Mouse (Mus musculus) left cerebral cortex, adult 9 months (tissue): ENCODE data around the gene Pigu.

Experiments
- DNase-seq, 2 experiments: peaks; one replicate each; pipeline ENCODE4 v3.0.0; 2022; ENCODE audit warnings: low spot score in 2 of 2

Pigu gene

DNA sequence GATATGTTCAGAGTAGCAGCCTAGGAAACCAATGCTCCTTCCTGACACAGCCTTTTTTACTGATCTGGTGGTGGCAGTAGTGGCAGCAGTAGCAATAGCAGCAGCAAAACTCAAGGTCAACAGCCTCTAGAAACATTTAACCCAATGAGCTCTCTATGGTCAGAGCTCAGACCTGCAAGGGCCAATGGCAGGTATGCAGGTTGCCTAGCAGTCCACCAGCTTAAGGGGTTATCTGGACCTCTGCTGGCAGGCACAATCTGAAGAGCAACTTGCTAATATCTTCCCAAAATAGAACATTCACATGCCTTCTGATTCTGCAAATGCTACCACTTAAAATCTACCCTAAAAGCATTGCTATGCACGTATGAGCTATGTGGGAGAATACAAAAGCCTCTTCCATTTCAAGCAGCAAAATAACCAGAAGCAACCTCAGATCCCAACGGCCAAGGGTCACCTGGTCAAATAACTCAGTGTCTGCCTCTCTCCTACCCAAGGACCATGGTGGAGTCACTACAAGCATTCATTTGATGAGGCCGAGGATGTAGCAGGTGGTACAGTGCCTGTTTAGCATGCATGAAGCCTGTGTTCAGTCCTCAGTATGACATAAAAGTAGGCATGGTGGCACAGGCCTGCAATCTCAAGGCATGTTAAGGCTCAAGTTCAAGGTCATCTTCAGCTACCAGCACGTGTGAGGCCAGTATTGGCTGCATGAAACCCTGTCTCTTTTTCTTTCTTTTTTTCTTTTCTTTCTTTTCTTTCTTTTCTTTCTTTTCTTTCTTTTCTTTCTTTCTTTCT lies 69.6 kb downstream of the Pigu start:
- DNase-seq: no peak

DNA sequence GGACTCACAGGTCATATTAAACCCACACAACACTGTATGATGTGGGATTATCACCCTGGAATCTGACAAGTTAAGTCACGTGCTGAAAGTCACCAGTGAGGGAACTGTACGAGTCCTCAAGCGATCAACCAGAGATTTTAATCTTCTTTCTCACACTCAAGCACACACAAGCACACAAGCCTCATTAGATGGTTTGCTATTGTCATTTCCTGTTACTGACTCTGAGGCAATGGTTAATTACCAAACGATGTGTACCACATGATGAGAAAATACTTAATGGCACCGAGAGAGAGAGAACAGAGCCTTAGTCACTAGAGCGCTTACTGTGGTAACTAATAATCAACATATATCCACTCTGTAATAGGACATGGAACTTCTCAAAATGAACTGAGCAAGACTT lies 71.5 kb downstream of the Pigu start:
- no peak for DNase-seq

DNA sequence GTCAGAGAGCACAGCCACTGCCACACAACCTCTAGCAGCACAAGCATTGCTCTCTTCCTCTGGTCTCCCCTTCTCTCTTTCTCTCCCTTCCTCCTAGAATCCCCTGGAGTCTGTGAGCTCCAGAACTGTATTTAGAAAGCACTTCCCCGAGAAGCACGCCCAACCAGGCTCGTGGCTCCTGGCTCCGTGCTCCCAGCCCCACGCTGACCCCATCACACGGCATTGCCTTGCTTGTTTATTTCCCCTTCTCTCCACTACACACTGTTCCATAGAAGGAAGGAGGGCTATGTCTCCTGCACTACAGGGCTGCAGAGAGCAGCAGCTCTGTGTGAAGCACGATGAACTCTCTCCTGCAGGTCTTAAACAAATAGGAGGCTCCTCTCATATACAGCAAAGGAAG lies 72.6 kb downstream of the Pigu start:
- no peak for DNase-seq

DNA sequence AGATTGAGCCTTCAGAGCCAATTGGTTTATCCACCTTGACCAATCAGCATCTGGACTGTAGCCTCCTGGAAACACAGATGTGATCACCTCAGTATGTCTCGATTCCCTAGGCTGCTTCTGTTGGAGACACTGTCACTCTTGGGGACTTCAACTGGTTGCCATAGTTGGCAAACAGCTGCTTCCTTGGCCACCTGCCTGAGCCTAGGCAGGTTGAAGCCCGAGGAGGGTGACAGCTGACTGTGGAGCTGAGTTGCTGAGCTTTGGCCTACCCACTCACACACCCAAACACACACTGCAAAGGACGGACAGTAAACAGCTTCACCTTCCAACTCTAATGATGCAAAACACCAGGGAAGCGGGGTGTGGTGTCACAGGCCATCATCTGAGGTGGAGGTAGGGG lies 73.4 kb downstream of the Pigu start:
- DNase-seq: no peak

DNA sequence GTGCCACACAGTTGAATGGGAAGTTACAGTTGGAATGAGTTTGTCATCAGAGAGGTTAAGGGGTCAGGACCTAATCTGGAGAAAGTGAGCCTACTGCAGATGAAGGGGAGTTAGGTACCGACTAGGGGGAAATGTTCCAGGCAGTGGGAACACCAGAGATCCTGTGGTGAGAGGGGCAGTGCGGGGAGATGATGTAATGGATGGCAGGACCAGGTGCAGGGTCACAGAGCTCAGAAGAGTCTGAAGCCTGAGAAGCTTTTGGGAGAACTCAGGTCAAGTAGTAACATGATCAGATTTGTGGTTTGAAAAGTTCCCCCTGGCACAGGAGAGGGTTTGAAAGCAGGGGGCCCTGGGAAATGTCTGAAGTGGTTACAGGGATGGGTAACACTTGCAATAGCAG lies 77.1 kb downstream of the Pigu start:
- no peak for DNase-seq

DNA sequence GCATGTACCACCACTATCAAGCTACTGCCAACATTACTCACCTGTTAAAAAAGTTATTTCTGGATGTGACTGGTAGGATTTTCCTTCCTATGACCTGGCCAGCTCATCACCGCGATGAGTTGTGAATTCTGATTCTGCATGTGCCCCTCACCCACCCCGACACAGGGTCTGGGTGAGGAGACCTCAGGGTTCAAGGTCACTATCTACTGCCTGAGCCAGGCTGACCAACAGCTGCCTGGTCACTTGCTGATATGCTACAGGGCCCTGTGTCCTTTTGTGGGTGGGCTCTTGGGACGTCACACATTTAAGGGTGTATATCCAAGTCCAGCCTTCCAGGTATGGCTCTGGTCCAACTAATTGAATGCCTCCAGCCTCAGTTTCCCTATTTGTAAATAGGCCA lies 78.1 kb downstream of the Pigu start:
- DNase-seq: no peak

DNA sequence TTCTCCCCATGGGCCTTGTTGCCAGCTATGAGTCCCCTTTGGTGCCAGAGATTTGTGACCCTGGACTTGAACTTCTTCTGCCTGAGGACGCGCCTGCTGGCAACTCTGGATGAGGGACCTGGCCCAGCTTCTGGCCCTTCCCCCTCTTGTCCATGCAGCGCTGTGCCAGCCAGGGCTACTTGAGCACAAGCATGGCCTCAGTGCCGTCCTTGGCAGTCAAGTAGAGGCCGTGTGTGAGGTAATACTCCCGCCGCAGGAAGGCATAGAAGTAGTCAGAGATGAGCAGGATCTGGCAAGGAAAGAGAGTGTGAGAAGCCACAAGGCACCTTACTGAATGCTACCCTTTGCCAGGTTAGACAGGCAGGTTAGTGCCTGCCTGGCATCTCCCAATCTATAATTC lies 78.9 kb downstream of the Pigu start:
- DNase-seq: no peak

DNA sequence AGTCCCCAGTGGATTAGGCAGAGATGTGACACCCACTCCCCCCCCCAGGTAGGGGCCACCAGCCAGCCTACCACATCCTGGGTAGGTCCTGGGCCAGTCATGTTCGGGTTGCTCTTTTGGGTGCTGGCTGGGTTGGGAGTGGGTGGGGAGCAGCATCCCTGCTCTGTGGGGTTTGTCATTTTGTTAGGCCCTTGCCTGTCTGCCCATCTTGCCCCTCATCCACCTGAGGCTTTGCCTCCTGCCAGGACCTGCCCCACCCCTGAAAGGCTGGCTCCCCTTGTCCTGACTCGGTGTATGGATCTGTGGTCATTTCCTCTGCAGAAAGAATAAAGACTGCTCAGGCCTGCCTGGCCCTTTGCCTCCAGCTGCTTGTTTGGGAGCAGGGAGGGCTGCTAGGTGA lies 79.5 kb downstream of the Pigu start:
- DNase-seq: no peak

DNA sequence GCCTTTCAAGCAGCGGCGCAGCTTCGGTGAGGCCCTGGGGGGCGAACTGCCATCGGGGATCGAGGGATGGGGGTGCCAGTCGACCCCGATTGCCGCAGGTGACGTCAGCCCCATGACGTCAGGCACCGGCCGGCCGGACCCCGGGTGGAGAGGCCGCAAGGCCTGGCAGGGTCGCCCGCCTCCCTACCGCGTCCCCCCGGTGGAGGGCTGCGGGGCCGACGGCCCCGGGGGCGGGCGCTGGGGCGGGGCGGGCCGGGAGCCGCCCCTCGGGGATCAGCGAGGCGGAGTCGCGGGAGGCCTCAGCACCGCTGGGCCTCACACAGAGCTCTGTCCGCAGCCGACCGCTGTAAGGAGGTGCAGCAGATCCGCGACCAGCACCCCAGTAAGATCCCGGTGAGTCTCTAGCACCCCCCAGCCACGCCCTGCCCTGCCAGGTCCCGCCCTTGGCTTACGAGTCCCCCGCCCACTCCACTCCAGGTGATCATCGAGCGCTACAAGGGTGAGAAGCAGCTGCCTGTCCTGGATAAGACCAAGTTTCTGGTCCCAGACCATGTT lies 80.5 kb downstream of the Pigu start:
- peak; percentile 52 to 57 for DNase-seq

DNA sequence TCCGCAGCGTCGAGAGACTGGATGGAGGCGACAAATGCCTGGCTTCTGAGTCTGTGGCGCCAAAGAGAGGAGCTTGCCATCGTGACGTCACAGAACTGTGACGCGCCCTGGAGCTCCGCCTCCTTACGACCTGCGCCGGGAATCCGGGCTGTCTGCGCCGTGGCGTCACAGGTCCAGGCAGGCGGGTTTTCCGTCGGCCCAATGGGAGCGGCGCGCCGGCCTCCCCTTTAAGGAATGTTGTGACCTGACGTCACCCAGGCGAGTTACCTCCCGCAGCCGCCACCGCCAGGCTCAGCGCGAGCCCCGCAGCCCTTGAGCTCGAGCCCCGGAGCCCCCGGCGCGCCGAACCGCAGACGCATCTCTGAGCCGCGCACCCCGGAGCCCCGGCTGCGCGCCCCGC lies 81.0 kb downstream of the Pigu start, which contains the start of gene Map1lc3a:
TSS of gene Map1lc3a (plus strand) at position 103 of the 400 bp plus-strand sequence.
- peak; percentile 93 to 99 for DNase-seq

DNA sequence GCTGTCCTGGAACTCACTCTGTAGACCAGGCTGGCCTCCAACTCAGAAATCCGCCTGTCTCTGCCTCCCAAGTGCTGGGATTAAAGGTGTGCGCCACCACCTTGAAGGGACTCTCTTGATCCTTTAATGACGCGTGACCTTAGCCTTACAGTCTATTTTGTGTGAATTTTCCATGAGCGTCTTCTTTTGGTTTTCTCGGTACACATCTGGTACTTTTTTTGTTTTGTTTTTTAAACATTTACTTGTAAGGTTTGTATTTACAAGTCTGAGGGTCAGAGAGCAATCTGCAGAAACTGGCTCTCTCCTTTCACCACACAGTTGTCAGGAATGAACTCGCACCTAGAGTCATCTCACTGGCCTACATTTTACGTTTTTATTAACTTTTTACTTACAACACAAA lies 83.6 kb downstream of the Pigu start:
- no peak for DNase-seq

DNA sequence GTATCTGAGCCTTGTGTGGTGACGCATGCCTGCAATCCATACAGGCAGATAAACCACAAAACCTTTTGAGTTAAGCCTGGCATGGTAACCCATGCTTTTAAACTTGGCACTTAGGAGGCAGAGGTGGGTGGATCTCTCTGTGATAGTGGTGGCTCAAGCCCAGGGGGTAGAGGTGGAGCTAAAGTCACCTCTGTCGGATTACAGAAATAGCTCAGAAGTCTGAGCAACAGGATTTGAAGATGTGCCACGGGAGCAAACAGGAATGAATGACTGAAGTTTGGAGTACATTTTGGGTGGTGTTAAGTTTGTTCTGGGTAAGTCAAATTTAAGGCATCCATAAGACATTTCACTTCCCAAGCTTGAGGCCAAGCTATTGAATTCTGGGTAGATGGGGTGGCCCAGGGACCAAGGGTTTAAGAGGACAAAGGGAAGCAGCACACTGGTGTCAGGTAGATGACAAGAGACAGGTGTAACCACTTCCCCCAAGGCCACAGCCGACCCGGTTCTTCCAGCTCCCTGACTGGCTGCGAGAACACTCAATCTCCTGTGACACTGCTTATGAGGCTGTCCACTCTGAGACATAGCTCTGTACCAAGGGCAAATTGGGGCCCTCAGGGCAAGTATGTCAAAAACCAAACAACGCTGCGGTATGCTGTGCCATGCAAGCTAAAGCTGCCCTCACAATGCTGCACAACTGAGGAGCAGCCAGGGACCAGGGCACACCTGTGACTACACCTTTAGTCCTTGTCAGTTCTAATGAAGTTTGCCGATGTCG lies 84.6 kb downstream of the Pigu start:
- DNase-seq: no peak

DNA sequence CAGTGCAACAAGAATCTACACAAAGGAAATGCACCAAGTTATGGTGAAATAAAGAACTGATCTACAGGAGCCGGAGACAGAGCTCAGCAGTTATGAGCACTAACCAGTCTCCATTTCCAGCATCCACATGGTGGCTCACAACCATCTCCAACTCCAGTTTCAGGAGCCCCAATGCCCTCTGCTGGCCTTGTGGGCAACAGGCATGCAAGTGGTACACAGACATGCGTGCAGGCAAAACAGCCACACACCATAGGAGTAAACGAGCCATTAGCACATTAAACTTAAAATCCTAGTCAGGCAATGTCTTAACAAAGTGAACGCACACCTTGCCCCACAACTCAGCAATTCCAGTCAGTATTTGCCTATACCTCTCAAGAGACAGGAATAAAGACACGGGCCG lies 85.3 kb downstream of the Pigu start:
- DNase-seq: no peak

DNA sequence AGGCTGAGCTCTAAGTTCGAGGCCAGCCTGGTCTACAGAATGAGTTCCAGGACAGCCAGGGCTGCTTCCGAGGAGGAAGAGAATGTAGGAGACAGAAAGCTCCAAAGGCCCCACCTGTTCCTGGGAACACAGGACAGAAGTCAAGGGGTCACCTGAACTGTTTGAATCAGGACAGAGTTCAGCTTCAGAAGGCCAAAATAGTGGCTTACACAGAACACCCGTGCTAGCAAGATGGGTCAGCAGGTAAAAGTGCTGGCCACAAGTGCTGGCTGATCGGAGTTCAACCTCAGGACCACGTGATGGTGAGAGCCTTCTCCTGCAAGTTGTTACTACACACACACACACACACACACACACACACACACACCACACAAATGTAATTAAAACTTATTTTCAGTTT lies 90.3 kb downstream of the Pigu start:
- DNase-seq: no peak

DNA sequence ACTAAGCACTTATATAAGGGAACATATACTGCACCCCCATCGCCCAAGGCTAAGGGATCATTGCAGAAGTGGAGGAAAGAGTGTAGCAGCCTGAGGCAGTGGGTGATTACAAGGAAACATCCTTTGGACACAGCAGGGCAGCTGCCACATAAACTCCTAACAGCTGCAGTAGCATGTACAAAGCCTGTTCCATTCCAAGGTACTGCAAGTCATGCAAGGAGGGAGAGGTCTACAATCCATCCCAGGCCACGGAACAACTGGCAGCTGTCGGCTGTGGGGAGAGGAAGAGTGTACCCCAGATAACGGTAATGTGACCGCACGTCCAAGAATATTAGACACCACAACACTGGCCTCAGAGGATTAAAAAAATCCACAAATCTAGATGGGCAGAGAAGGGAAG lies 91.7 kb downstream of the Pigu start:
- no peak for DNase-seq

DNA sequence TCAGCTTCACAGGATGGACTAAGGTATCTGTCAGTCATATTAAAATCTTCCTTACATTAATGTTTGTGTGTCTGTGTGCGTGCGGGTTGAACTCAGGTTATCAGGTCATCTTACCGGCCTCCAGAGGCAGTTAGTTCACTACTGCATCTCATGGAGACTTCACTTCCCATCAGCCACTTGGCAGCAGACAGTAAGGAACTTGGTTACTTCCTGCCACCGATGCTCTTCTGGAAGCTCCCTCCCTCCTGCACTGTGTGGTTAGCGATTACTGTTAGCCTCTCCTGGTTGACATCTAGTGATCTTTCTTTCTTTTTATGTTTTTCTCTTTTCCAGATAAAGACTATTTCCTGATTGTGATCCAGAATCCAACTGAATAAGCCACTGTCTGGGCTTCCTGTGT lies 107.6 kb downstream of the Pigu start:
- DNase-seq: no peak

DNA sequence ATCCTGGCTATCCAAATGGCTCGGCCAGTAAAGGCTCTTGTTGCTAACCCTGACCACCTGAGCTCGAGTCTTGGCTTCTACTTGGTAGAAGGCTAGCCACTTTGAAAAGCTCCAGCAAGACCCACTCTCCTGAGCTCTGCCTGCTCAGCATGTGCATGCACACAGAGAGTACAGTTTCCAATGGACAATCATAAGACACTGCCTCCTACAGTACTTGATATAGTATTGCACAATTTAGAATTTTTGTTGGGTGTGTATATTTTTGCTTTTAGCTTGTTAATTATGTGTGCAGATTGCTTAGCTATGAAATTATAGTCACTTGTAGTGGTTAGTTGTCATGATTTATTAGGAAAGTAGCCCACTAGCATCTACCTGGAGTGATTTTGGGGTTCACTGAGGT lies 108.5 kb downstream of the Pigu start:
- DNase-seq: no peak

DNA sequence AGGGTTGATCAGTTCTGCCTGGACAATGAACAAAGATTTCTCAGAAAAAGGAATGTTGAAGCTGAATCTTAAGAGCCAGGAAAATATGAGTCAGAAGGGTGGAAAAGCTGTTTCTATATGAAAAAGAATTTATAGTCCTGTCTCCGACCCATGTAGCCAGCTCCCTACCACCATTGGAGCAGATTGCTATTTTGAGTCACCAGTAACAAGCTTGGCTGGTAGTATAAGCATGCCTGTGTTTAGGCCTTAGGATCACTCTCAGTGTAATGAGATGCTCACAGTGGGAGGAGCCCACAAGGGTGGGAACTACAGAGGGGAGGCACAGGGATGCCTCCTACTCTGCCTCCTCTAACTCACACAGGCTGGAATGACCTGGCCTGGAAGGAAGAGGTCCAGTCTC lies 109.0 kb downstream of the Pigu start:
- no peak for DNase-seq

DNA sequence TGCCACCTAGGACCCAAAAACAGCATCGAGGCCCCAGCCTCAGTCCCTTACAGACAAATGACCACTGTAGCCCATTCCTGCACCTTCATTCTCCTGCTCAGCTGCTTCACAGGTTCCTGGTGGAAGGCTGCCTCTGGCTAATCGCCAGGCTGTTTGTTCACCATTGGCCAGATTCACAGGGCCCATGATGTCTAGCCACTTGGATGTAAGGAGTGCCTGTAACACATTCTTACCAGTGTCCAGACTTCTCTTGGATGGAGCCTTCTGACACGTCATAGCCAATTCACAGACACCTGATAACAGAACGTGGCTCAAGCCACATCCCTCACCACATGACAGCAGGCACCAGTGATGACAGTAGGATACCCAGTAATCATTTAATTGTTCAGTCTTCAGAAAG lies 111.0 kb downstream of the Pigu start:
- no peak for DNase-seq

DNA sequence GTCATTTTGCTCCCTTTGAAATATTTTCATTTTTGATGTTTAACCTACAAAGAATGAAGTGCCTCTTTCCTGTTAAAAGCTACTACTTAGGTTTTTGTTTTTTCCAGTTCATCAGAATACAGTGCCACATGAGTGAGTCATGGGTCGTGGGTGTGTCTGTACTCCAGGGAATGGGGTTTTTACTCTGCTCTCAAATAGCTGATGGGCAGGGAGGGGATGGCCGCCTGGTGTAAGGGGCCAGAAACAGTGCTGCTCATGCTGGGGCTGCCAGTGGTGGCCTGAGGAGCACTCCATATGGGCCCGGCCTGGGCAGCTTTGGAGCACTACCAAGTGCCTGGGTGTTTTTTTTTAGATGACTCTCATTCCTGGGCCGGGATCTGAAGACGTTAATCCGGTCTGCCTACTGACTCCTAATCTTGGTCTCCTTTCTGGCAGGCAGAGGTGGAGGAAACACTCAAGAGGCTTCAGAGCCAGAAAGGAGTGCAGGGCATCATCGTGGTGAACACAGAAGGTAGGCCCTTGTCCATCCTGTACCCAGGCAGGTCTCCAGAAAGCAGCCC lies 114.9 kb downstream of the Pigu start:
- no peak for DNase-seq

DNA sequence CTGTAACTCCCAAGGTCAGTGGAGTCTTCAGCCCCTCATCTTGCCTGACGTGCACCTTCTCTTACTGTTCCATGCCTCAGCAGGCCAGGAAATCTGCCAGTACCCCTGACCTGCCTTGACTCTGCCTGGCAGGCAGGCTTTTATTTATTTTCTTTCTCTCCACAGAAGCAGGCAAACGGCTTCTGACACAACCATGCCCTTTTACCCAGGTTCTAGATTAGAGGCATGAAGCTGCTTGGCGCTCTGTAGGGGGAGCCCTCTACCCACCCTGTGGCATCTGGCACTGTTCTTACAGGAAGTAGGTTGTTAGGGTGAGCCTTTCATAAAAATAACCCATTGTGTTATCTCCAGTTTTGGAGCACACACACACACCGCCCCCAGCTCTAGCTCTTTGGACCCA lies 116.3 kb downstream of the Pigu start:
- no peak for DNase-seq

DNA sequence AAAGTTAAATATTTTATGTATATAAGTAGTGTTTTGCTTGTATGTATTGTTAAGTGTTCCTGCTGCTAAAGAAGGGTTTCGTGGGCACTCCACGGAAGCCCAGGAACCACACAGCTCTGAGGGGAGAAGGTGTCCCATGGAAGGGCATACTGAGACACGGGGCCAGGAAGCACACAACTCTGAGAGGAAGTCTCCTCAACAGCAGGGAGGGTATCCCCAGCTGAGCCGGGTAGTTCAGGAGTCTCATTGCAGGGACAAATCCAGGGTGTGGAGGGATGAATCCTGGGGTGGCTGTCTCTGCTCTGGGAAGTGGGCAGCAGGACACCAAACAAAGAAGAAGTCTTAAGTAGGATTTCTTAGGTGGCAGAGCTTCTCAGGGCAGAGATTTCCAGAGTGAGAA lies 120.0 kb downstream of the Pigu start:
- no peak for DNase-seq
